Mouse (Mus musculus): ENCODE results near the gene Pou3f3. TPM values are rescaled to one million over a fixed set of nuclear protein-coding genes. Genes with fewer than 3 reads are reported as not detected.

Pou3f3 gene
- total and polyA plus RNA-seq, 3 experiments: not detected

- Histone ChIP-seq H3K27ac (ENCODE audit: control insufficient read depth, low read depth, low read length) (no peak overlapping the region), H3K4me1 (ENCODE audit: control insufficient read depth in 1 of 2, insufficient read depth in 2 of 2, low read length in 2 of 2) (no peaks in the 10 kb centered on the region), H3K36me3 (ENCODE audit: control insufficient read depth in 1 of 2, insufficient read depth in 2 of 2, low read length in 2 of 2) (no peaks in the 10 kb centered on the region), H3K9ac (ENCODE audit: control insufficient read depth, low read depth, low read length, poor library complexity, severe bottlenecking) (no peak overlapping the region), H3K79me2 (ENCODE audit: control insufficient read depth, insufficient read depth, low read length, poor library complexity) (no peaks in the 10 kb centered on the region), H3K4me3 (ENCODE audit: control insufficient read depth in 1 of 2, insufficient read depth in 1 of 2, low read depth in 2 of 2, low read length in 2 of 2) (no peak overlapping the region), H3K27me3 (ENCODE audit: control insufficient read depth in 1 of 2, insufficient read depth in 2 of 2, low read length in 2 of 2) (no peaks in the 10 kb centered on the region), H3K9me3 (replicated peaks; ENCODE audit: insufficient read depth, low read length) (no peaks in the 10 kb centered on the region)
- TF ChIP-seq CHD2 (IDR thresholded peaks at IDR 0.05; ENCODE audit: low read length) (no peak), BHLHE40 (IDR thresholded peaks at IDR 0.05; ENCODE audit: borderline replicate concordance, low read depth, low read length) (no peak)
- DNase-seq (ENCODE audit: low read depth, low spot score): no peak
Measured at GRCm38 (mm10) chr1:42749536-42750292, 54.1 kb downstream of the Pou3f3 start.

Other genes starting within 250 kb of the Pou3f3 start
- gene Mrps9, start 155.5 kb downstream of the Pou3f3 start, total RNA-seq (2012; rRNA removed): 67.4 and 73.6 TPM in 2 replicates
- 10 to 100 TPM in 1 of 2 experiments, not detected in 1; 68.4 TPM for gene Mrps9, start 155.5 kb downstream of the Pou3f3 start, polyA plus RNA-seq (2012; ENCODE audit: insufficient read depth in 1 of 2, insufficient read length in 2 of 2, low read depth in 1 of 2, low replicate concordance in 2 of 2, missing spikeins in 1 of 2)